In the genomic region with DNA sequence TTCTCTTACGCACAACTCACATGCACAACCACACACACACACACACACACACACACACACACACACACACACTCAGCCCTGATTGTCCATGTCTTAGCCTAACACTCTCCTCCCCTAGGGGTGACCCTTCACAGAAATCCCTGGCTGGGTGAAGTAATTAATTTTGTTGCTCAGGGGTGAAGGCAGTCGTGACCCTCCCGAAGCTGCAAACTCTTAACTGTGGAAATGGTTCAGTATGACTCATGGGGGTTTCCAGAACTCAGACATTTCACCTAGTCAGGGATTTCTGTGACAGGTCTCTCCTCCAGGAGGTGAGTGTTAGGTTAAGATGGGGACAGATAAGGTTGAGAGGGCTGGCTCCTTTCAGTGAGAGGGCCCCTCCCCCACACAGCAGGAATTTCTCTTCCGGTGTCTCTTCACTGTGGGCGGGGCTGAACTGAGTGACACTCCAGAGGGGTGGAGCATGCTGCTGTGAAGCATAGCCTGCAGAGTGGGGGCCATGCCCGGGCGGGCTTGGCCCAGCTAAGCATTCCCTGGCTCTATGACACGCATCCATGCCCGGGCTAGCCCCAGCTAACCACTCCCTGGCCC, we compare ENCODE assay signal across 8 mouse cellular contexts. TPM values are rescaled to one million over a fixed set of nuclear protein-coding genes. Genes with fewer than 3 reads are reported as not detected.
A peak's percentile ranks its signal among the peaks of the same experiment; 100 is the strongest.
DNase-seq lines count a peak whose midpoint lies in the region; ATAC-seq lines count a peak whose summit lies in the region.

No protein-coding gene starts in this region.

- H3K27me3 ChIP-seq in kidney, embryonic 14.5 days (ENCODE audit: control insufficient read depth, insufficient read depth, low read length): no peaks in the 10 kb centered on the region
- H3K27me3 ChIP-seq in intestine, embryonic 16.5 days (replicated peaks; ENCODE audit: control insufficient read depth, insufficient read depth, low read length): no peaks in the 10 kb centered on the region
- H3K27me3 ChIP-seq in midbrain, embryonic 13.5 days: no peaks in the 10 kb centered on the region

- H3K4me2 ChIP-seq in kidney, embryonic 14.5 days (replicated peaks; ENCODE audit: low read depth, low read length): no peak overlapping the region
- H3K4me2 ChIP-seq in intestine, embryonic 16.5 days (ENCODE audit: low read depth, low read length): peak overlapping the region; percentile 37
- no peak overlapping the region for H3K4me2 ChIP-seq in midbrain, embryonic 13.5 days (replicated peaks)

- H3K36me3 ChIP-seq in kidney, embryonic 14.5 days (ENCODE audit: control insufficient read depth, insufficient read depth, low read length): no peaks in the 10 kb centered on the region
- no peaks in the 10 kb centered on the region for H3K36me3 ChIP-seq in intestine, embryonic 16.5 days (ENCODE audit: control insufficient read depth, insufficient read depth, low read length)
- no peaks in the 10 kb centered on the region for H3K36me3 ChIP-seq in midbrain, embryonic 13.5 days

- DNase-seq in kidney, adult 11 months: no peak
- peak; percentile 57 for DNase-seq in adipocyte (ENCODE audit: low spot score)
- DNase-seq in spleen, postnatal 14 days (ENCODE audit: low spot score in 2 of 2): no peak
- no peak for DNase-seq in cerebellum, adult 8-10 months

- H3K4me3 ChIP-seq in kidney, embryonic 14.5 days (ENCODE audit: low read length): no peak overlapping the region
- H3K4me3 ChIP-seq in intestine, embryonic 16.5 days (ENCODE audit: low read length): no peak overlapping the region
- H3K4me3 ChIP-seq in midbrain, embryonic 13.5 days (replicated peaks): no peak overlapping the region

- no peaks in the 10 kb centered on the region for H3K9me3 ChIP-seq in kidney, embryonic 14.5 days (ENCODE audit: control insufficient read depth, low read length)
- no peaks in the 10 kb centered on the region for H3K9me3 ChIP-seq in intestine, embryonic 16.5 days (ENCODE audit: control insufficient read depth, low read length)
- H3K9me3 ChIP-seq in midbrain, embryonic 13.5 days: no peaks in the 10 kb centered on the region

- H3K27ac ChIP-seq in kidney, embryonic 14.5 days (ENCODE audit: low read depth, low read length): peak overlapping the region; percentile 11; the same call in 1 of the 2 replicates
- H3K27ac ChIP-seq in intestine, embryonic 16.5 days (ENCODE audit: low read length): no peak overlapping the region
- H3K27ac ChIP-seq in midbrain, embryonic 13.5 days: no peak overlapping the region

- 0 out of 2 replicates have a peak, but pooled peaks cover 6% of the 10 kb centered on the region for H3K4me1 ChIP-seq in kidney, embryonic 14.5 days (ENCODE audit: control insufficient read depth, insufficient read depth, low read length)
- H3K4me1 ChIP-seq in intestine, embryonic 16.5 days (ENCODE audit: control insufficient read depth, insufficient read depth, low read length): peaks cover 6% of the 10 kb centered on the region; the same call in 1 of the 2 replicates
- no peaks in the 10 kb centered on the region for H3K4me1 ChIP-seq in midbrain, embryonic 13.5 days (replicated peaks)

- peak; percentile 90 for ATAC-seq in kidney, embryonic 14.5 days (ENCODE audit: low FRiP score, low TSS enrichment)
- peak; percentile 81 for ATAC-seq in intestine, embryonic 16.5 days
- peak; percentile 74 for ATAC-seq in midbrain, embryonic 13.5 days
- ATAC-seq in megakaryocyte, adult 5-6 weeks (ENCODE audit: poor library complexity, severe bottlenecking): no peak

- no peak overlapping the region for H3K9ac ChIP-seq in kidney, embryonic 14.5 days (ENCODE audit: low read depth, low read length)
- no peak overlapping the region for H3K9ac ChIP-seq in intestine, embryonic 16.5 days (ENCODE audit: low read depth, low read length)
- no peak overlapping the region for H3K9ac ChIP-seq in midbrain, embryonic 13.5 days (replicated peaks)

- 25% methylated on average over 9 of the region's 9 CpGs for WGBS in kidney, embryonic 14.5 days
- WGBS in intestine, embryonic 16.5 days: 28% methylated on average over 9 of the region's 9 CpGs
- WGBS in midbrain, embryonic 13.5 days: 39% methylated on average over 9 of the region's 9 CpGs

RNA-seq across cellular contexts. Expression of gene Mettl24, which starts 30.0 kb away (rescaled TPM):
- 2.7 and 2.8 TPM in 2 replicates for polyA plus RNA-seq in kidney, embryonic 14.5 days (2014; fragmentation: Nextera tagmentation; extraction: Ambion mirVana)
- 3.0 and 3.2 TPM in 2 replicates for polyA plus RNA-seq in intestine, embryonic 16.5 days (2015; fragmentation: Nextera tagmentation; extraction: Ambion mirVana)
- 0.43 and 0.52 TPM in 2 replicates for polyA plus RNA-seq in midbrain, embryonic 13.5 days (2015; fragmentation: Nextera tagmentation; extraction: Ambion mirVana)
- not detected in 2 replicates for total RNA-seq in megakaryocyte, adult 5-6 weeks (2015)
- total RNA-seq in megakaryocyte, adult 5-6 weeks (2017): not detected in 2 replicates
